Mouse (Mus musculus): ENCODE measurements at regions not wholly inside any gene's neighbourhood (a gene's known extent, or its start where the extent isn't known, plus 50 kb on each side); places are given as distances from the start of the nearest gene placed in this dataset.

GRCm38 (mm10) chr13:44012868-44013267, 228.3 kb downstream of the Cd83 start:
- TF ChIP-seq POLR2A (IDR thresholded peaks at IDR 0.05; ENCODE audit: extremely low read depth, insufficient read depth, low read length) = no peak
- TF ChIP-seq CTCF (IDR thresholded peaks at IDR 0.05; ENCODE audit: extremely low read depth, insufficient read depth, low read length) = no peak
